Mouse (Mus musculus): ENCODE measurements around the gene Sugct. TPM values are rescaled to one million over a fixed set of nuclear protein-coding genes. Genes with fewer than 3 reads are reported as not detected.

Gene Sugct
- polyA plus RNA-seq, 2 experiments: 2.4 to 3.6 TPM

- ATAC-seq (ENCODE audit: low FRiP score, low read depth) (no peak), DNase-seq (ENCODE audit: low spot score) (no peak)
- TF ChIP-seq POLR2A (IDR thresholded peaks at IDR 0.05; ENCODE audit: borderline replicate concordance, extremely low read depth, insufficient read depth, insufficient read length): no peak
- WGBS: 76% methylated on average over 1 of the region's 1 CpGs
- Histone ChIP-seq H3K9me3 (ENCODE audit: control insufficient read depth, low read length) (no peaks in the 10 kb centered on the region), H3K9ac (ENCODE audit: low read depth, low read length, severe bottlenecking) (no peak overlapping the region), H3K27me3 (ENCODE audit: control insufficient read depth, insufficient read depth, low read length) (no peaks in the 10 kb centered on the region), H3K4me2 (replicated peaks; ENCODE audit: low read depth, low read length, severe bottlenecking) (no peak overlapping the region), H3K27ac (replicated peaks; ENCODE audit: low read depth, low read length) (no peak overlapping the region), H3K36me3 (ENCODE audit: control insufficient read depth, insufficient read depth, low read length) (no peaks in the 10 kb centered on the region), H3K4me1 (ENCODE audit: control insufficient read depth, insufficient read depth, low read length) (no peaks in the 10 kb centered on the region), H3K4me3 (replicated peaks; ENCODE audit: low read length) (no peak overlapping the region)
Measured at GRCm38 (mm10) chr13:17667380-17667779, 28.0 kb downstream of the Sugct start.

- H3K4me2 ChIP-seq (replicated peaks; ENCODE audit: low read depth, low read length, severe bottlenecking): no peak overlapping the region
- no peaks in the 10 kb centered on the region for H3K36me3 ChIP-seq (ENCODE audit: control insufficient read depth, insufficient read depth, low read length)
- H3K27me3 ChIP-seq (ENCODE audit: control insufficient read depth, insufficient read depth, low read length): no peaks in the 10 kb centered on the region
- no peak overlapping the region for H3K9ac ChIP-seq (ENCODE audit: low read depth, low read length, severe bottlenecking)
- DNase-seq (ENCODE audit: low spot score): peak; percentile 28
- H3K4me1 ChIP-seq (ENCODE audit: control insufficient read depth, insufficient read depth, low read length): no peaks in the 10 kb centered on the region
- no peaks in the 10 kb centered on the region for H3K9me3 ChIP-seq (ENCODE audit: control insufficient read depth, low read length)
- no peak for ATAC-seq (ENCODE audit: low FRiP score, low read depth)
- no peak overlapping the region for H3K27ac ChIP-seq (replicated peaks; ENCODE audit: low read depth, low read length)
- no peak for TF ChIP-seq POLR2A (IDR thresholded peaks at IDR 0.05; ENCODE audit: borderline replicate concordance, extremely low read depth, insufficient read depth, insufficient read length)
- 47% methylated on average over 2 of the region's 2 CpGs for WGBS
- H3K4me3 ChIP-seq (replicated peaks; ENCODE audit: low read length): no peak overlapping the region
Measured at GRCm38 (mm10) chr13:17642294-17642693, 53.1 kb downstream of the Sugct start.

DNA sequence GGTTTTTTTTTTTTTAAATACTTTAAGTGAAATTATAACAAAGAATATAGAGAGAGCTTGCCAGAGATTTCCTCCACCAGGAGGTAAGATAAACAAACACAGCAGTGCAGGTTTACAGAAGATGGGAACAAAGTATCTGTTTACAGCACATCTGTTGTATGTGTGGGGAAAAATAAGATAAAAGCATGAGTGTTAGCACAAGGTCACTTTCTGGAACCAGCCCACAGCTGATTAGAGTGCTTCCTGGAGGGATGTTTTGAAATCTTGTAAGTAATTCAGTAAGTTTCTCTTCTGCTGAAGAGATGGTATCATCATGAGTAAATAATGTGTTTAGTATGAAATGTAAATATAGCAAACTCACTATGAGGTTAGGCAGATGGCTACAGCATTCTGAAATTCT, 57.3 kb downstream of the Sugct start:
- Histone ChIP-seq H3K9ac (ENCODE audit: low read depth, low read length, severe bottlenecking) (no peak overlapping the region), H3K36me3 (ENCODE audit: control insufficient read depth, insufficient read depth, low read length) (no peaks in the 10 kb centered on the region), H3K4me2 (replicated peaks; ENCODE audit: low read depth, low read length, severe bottlenecking) (no peak overlapping the region), H3K27me3 (ENCODE audit: control insufficient read depth, insufficient read depth, low read length) (no peaks in the 10 kb centered on the region), H3K9me3 (ENCODE audit: control insufficient read depth, low read length) (no peaks in the 10 kb centered on the region), H3K27ac (replicated peaks; ENCODE audit: low read depth, low read length) (no peak overlapping the region), H3K4me3 (replicated peaks; ENCODE audit: low read length) (no peak overlapping the region), H3K4me1 (ENCODE audit: control insufficient read depth, insufficient read depth, low read length) (no peaks in the 10 kb centered on the region)
- DNase-seq (ENCODE audit: low spot score) (no peak), ATAC-seq (ENCODE audit: low FRiP score, low read depth) (no peak)
- TF ChIP-seq POLR2A (IDR thresholded peaks at IDR 0.05; ENCODE audit: borderline replicate concordance, extremely low read depth, insufficient read depth, insufficient read length): no peak

GRCm38 (mm10) chr13:17627108-17627507, 68.2 kb downstream of the Sugct start:
- TF ChIP-seq POLR2A (IDR thresholded peaks at IDR 0.05; ENCODE audit: borderline replicate concordance, extremely low read depth, insufficient read depth, insufficient read length): no peak
- WGBS: 87% methylated on average over 5 of the region's 5 CpGs
- no peaks in the 10 kb centered on the region for H3K27me3 ChIP-seq (ENCODE audit: control insufficient read depth, insufficient read depth, low read length)
- no peak overlapping the region for H3K27ac ChIP-seq (replicated peaks; ENCODE audit: low read depth, low read length)
- no peak overlapping the region for H3K4me3 ChIP-seq (replicated peaks; ENCODE audit: low read length)
- ATAC-seq (ENCODE audit: low FRiP score, low read depth) (no peak), DNase-seq (ENCODE audit: low spot score) (no peak)
- H3K4me2 ChIP-seq (replicated peaks; ENCODE audit: low read depth, low read length, severe bottlenecking): no peak overlapping the region
- no peaks in the 10 kb centered on the region for H3K36me3 ChIP-seq (ENCODE audit: control insufficient read depth, insufficient read depth, low read length)
- no peaks in the 10 kb centered on the region for H3K9me3 ChIP-seq (ENCODE audit: control insufficient read depth, low read length)
- no peak overlapping the region for H3K9ac ChIP-seq (ENCODE audit: low read depth, low read length, severe bottlenecking)
- no peaks in the 10 kb centered on the region for H3K4me1 ChIP-seq (ENCODE audit: control insufficient read depth, insufficient read depth, low read length)

DNA sequence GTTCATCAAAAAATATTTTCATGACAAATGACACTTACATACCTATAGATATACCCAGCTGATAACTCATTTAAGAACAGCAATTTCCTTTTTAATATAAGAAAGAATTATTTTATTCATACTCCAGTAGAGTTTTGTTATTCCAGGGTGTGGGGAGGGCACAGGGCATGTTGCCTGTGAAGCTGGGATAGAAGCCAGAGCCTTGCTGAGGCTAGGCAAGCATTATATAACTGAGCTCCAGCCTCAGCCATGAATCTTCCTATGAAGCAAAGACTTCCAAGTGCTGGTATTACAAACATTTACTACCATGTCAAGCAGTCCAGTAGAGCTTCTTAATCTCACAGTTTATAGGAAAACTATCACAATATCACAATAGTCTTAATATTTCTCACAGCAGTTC, 70.4 kb downstream of the Sugct start:
- Histone ChIP-seq H3K36me3 (ENCODE audit: control insufficient read depth, insufficient read depth, low read length) (no peaks in the 10 kb centered on the region), H3K27me3 (ENCODE audit: control insufficient read depth, insufficient read depth, low read length) (no peaks in the 10 kb centered on the region), H3K9me3 (ENCODE audit: control insufficient read depth, low read length) (no peaks in the 10 kb centered on the region), H3K4me1 (ENCODE audit: control insufficient read depth, insufficient read depth, low read length) (no peaks in the 10 kb centered on the region), H3K4me3 (replicated peaks; ENCODE audit: low read length) (no peak overlapping the region), H3K9ac (ENCODE audit: low read depth, low read length, severe bottlenecking) (no peak overlapping the region), H3K4me2 (replicated peaks; ENCODE audit: low read depth, low read length, severe bottlenecking) (no peak overlapping the region), H3K27ac (replicated peaks; ENCODE audit: low read depth, low read length) (no peak overlapping the region)
- ATAC-seq (ENCODE audit: low FRiP score, low read depth): no peak
- DNase-seq (ENCODE audit: low spot score): no peak
- TF ChIP-seq POLR2A (IDR thresholded peaks at IDR 0.05; ENCODE audit: borderline replicate concordance, extremely low read depth, insufficient read depth, insufficient read length): no peak

- 71% methylated on average over 1 of the region's 1 CpGs for WGBS
- no peak for ATAC-seq (ENCODE audit: low FRiP score, low read depth)
- no peaks in the 10 kb centered on the region for H3K9me3 ChIP-seq (ENCODE audit: control insufficient read depth, low read length)
- H3K27ac ChIP-seq (replicated peaks; ENCODE audit: low read depth, low read length): no peak overlapping the region
- DNase-seq (ENCODE audit: low spot score): no peak
- no peaks in the 10 kb centered on the region for H3K27me3 ChIP-seq (ENCODE audit: control insufficient read depth, insufficient read depth, low read length)
- no peak overlapping the region for H3K4me3 ChIP-seq (replicated peaks; ENCODE audit: low read length)
- H3K9ac ChIP-seq (ENCODE audit: low read depth, low read length, severe bottlenecking): no peak overlapping the region
- no peaks in the 10 kb centered on the region for H3K4me1 ChIP-seq (ENCODE audit: control insufficient read depth, insufficient read depth, low read length)
- no peaks in the 10 kb centered on the region for H3K36me3 ChIP-seq (ENCODE audit: control insufficient read depth, insufficient read depth, low read length)
- H3K4me2 ChIP-seq (replicated peaks; ENCODE audit: low read depth, low read length, severe bottlenecking): no peak overlapping the region
- no peak for TF ChIP-seq POLR2A (IDR thresholded peaks at IDR 0.05; ENCODE audit: borderline replicate concordance, extremely low read depth, insufficient read depth, insufficient read length)
Measured at GRCm38 (mm10) chr13:17606217-17606616, 89.1 kb downstream of the Sugct start.
